Mouse (Mus musculus) layer of hippocampus, adult 11-12 months (tissue): ENCODE results near the gene Gm20883.
"Not testable (repeated sequence)": the region's sequence is repeated elsewhere in the genome, so short reads cannot be mapped to it uniquely, and the experiment has no call there.

ENCODE experiments used
- DNase-seq: peaks from one replicate; pipeline ENCODE4 v3.0.0; 2022; ENCODE audit warnings: low spot score

The Gm20883 gene

DNA sequence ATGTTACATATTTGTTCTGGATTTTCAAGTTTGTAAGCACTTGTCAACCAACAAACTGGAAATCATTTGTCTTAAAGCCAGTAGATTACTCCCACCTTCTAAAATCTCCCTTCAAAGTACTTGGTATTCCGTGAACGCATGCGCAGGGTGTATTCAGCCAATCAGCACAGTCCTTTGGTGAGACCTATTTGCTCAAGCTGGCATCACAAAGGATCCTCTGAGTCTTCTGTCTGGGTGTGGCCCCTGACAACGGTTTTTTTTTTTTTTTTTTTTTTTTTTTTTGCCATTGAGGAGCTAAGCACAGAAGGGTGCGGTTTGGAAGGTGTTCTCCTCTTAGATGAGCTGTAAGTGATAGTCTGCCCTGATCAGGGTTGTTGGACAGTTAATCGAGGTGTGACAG, at the start of gene Gm20883:
TSS of gene Gm20883 (plus strand) at position 301 of the 400 bp plus-strand sequence.
- not testable (repeated sequence) for DNase-seq
